Mouse (Mus musculus): ENCODE measurements around the gene Sec1. TPM values are rescaled to one million over a fixed set of nuclear protein-coding genes. Genes with fewer than 3 reads are reported as not detected.

The Sec1 gene
- polyA plus RNA-seq, 1 experiment from 2014 or later, result 2.0 TPM

DNA sequence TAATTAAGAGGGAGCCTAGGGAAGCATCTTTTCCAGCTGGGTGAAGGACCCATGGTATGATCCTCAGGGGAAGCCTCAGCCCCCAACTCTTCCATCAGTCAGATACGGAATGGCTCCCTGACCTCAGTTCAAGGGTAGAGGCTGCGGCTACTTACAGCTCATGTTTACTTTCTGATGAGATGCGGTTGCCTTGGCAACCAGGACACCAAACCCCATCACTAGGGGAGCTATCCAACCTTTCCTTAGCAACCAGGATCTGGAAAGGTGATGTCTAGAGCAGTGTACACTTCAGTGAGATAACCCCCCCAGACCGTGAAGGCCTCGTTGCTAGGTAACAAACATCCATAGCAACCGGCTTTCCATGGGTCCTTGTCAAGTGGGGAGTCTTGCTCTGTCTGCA is 14.8 kb upstream of the Sec1 start:
- Histone ChIP-seq H3K4me2 (replicated peaks) (peak overlapping the region; percentile 99; the same call in 1 of the 2 replicates), H3K4me3 (replicated peaks) (no peak overlapping the region), H3K9me3 (no peaks in the 10 kb centered on the region), H3K4me1 (replicated peaks) (peaks cover 66% of the 10 kb centered on the region), H3K27me3 (replicated peaks) (no peaks in the 10 kb centered on the region), H3K36me3 (peaks cover 25% of the 10 kb centered on the region), H3K9ac (no peak overlapping the region), H3K27ac (0 out of 2 replicates have a peak overlapping the region, but pooled peaks have one; percentile 83)
- 41% methylated on average over 6 of the region's 6 CpGs for WGBS
- ATAC-seq, result no peak

DNA sequence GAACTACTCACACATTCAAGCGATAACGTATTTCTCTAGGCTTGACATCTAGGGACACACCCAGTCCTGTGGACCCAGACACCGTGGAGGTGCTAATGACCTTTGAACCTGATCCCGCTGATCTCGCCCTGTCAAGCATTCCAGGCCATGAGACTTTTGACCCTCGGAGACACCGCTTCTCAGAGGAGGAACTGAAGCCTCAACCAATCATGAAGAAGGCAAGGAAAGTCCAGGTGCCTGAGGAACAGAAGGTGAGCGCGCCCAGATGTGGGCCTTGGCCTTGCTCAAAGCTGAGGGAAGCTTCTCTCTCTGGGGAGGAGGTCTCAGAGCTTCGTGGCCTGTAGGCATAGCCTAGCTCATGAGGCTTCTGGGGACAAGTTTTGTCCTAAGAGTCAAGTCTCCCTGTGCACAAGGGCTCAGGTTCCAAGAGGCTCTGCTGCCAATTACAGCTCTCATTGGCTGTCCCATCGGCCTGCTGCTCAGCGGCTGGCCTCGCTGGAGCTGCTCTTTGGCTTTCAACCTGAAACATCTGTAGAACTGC is 14.1 kb upstream of the Sec1 start:
- Histone ChIP-seq H3K4me1 (replicated peaks) (peaks cover 68% of the 10 kb centered on the region), H3K9me3 (no peaks in the 10 kb centered on the region), H3K4me3 (replicated peaks) (no peak overlapping the region), H3K27ac (peak overlapping the region; percentile 83), H3K36me3 (peaks cover 23% of the 10 kb centered on the region), H3K27me3 (replicated peaks) (no peaks in the 10 kb centered on the region), H3K9ac (no peak overlapping the region), H3K4me2 (replicated peaks) (peak overlapping the region; percentile 99)
- peak; percentile 11 for ATAC-seq
- WGBS, result 28% methylated on average over 13 of the region's 13 CpGs

DNA sequence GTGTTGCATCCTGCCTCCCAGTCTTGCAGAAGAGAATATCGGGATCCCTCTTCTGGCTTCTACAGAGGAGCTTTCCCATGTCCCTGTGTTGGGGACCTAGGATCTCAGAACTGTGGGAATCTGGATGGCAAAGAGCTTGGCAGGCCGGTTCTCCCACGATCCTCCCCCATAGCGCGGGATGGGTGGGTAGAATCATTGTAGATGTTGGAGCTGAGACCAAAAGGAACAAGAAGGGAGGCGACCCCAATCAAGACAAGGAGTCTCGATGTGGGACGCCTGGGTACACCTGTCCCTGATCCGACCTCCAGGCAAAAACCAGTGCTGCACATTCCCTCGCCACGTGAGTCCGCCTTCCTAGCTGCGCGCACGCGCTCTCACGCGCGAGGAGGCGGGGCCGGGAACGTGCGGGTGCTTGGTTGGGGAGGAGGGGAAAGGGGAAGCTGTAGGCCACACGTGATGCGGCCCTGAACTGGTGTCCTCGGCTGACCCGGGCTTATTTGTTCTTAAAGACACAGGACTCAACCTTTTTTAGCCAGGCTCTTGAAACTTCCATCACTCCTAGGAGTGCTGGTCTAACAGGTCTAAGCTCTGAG is 13.3 kb upstream of the Sec1 start:
- Histone ChIP-seq H3K9me3 (no peaks in the 10 kb centered on the region), H3K36me3 (peaks cover 17% of the 10 kb centered on the region), H3K27ac (peak overlapping the region; percentile 83), H3K9ac (peak overlapping the region; percentile 31), H3K4me1 (replicated peaks) (peaks cover 63% of the 10 kb centered on the region), H3K27me3 (replicated peaks) (no peaks in the 10 kb centered on the region), H3K4me3 (replicated peaks) (peak overlapping the region; percentile 67), H3K4me2 (replicated peaks) (peak overlapping the region; percentile 99)
- ATAC-seq, result peak; percentile 12
- WGBS, result under 1% methylated on average over 27 of the region's 27 CpGs

DNA sequence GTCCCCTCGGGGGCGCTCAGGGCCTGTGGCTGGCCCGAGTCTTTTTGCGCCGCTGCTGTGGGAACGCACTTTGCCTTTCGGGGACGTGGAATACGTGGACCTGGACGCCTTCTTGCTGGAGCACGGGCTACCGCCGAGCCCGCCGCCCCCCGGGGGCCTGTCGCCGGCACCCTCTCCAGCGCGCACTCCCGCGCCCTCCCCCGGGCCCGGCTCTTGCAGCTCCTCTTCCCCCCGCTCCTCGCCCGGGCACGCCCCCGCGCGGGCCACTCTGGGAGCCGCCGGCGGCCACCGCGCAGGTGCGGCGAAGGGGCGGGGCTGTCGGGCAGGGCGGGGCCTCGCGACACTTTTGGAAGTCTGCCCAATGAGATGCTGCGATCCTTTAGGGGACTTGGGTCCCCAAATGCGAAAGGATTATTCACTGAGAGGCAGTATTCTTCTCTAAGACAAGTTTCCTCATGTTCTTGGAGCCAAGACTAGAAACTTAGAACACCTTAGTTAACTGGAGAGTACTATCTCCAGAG is 12.6 kb upstream of the Sec1 start:
- Histone ChIP-seq H3K36me3 (peaks cover 13% of the 10 kb centered on the region), H3K4me3 (replicated peaks) (peak overlapping the region; percentile 67), H3K27ac (peak overlapping the region; percentile 83), H3K9ac (peak overlapping the region; percentile 78), H3K27me3 (replicated peaks) (no peaks in the 10 kb centered on the region), H3K4me1 (replicated peaks) (peaks cover 59% of the 10 kb centered on the region), H3K4me2 (replicated peaks) (peak overlapping the region; percentile 99), H3K9me3 (no peaks in the 10 kb centered on the region)
- peak; percentile 12 for ATAC-seq
- WGBS, result under 1% methylated on average over 45 of the region's 45 CpGs

DNA sequence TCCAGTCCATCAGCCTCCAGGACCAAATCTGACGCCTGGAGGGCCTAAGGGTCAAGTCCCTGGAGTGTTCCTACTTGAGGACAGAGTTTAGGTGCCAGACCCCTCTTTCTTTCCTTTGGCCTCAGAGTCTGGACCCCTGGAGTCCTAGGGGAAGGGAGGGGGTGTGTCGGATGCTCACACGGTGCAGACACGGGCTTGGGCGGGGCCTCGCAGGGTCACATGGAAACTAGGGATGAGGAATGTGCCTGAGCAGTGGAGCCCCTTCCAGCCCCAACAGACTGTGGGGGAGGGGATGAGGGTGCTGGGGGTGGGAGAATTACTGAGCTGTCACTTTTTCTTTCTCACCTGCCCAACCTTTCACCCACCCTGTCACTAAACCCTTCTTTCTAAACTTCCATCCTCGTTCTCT is 11.7 kb upstream of the Sec1 start:
- 0 out of 2 replicates have a peak, but pooled peaks cover 4% of the 10 kb centered on the region for H3K36me3 ChIP-seq

DNA sequence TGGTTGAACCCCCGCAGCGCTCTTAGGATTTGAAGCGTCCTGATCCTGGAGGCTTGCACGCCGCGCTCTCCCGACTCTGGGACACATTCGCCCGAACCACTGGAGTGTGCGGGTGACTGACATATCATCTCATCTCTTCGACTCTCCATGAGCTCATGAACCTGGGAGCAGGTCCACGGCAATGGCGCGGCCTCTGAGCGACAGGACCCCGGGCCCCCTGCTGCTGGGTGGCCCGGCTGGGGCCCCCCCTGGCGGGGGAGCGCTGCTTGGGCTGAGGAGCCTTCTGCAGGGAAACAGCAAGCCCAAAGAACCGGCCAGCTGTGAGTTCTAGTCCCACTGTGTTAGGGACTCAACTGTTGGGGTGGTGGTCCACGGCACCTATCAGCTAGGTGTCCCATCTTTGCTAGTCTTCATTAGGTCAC is 11.3 kb upstream of the Sec1 start:
- peak overlapping the region; percentile 78 for H3K9ac ChIP-seq
- peaks cover 3% of the 10 kb centered on the region for H3K27me3 ChIP-seq (replicated peaks)
- WGBS, result under 1% methylated on average over 21 of the region's 21 CpGs
- peak overlapping the region; percentile 99 for H3K4me2 ChIP-seq (replicated peaks)
- peaks cover 55% of the 10 kb centered on the region for H3K4me1 ChIP-seq (replicated peaks)
- H3K4me3 ChIP-seq (replicated peaks), result peak overlapping the region; percentile 67
- H3K9me3 ChIP-seq, result no peaks in the 10 kb centered on the region
- H3K36me3 ChIP-seq, result no peaks in the 10 kb centered on the region
- H3K27ac ChIP-seq, result peak overlapping the region; percentile 83
- no peak for ATAC-seq

More for the DNA sequence above, 11.7 kb upstream of the Sec1 start:
- Histone ChIP-seq H3K27me3 (replicated peaks) (no peaks in the 10 kb centered on the region), H3K4me2 (replicated peaks) (peak overlapping the region; percentile 99), H3K4me1 (replicated peaks) (peaks cover 57% of the 10 kb centered on the region), H3K27ac (0 out of 2 replicates have a peak overlapping the region, but pooled peaks have one; percentile 83), H3K9me3 (no peaks in the 10 kb centered on the region), H3K9ac (peak overlapping the region; percentile 78), H3K4me3 (replicated peaks) (peak overlapping the region; percentile 67)
- WGBS, result 0% methylated on average over 7 of the region's 7 CpGs
- 0 out of 2 replicates have a peak, but pooled peaks have one; percentile 11 for ATAC-seq

DNA sequence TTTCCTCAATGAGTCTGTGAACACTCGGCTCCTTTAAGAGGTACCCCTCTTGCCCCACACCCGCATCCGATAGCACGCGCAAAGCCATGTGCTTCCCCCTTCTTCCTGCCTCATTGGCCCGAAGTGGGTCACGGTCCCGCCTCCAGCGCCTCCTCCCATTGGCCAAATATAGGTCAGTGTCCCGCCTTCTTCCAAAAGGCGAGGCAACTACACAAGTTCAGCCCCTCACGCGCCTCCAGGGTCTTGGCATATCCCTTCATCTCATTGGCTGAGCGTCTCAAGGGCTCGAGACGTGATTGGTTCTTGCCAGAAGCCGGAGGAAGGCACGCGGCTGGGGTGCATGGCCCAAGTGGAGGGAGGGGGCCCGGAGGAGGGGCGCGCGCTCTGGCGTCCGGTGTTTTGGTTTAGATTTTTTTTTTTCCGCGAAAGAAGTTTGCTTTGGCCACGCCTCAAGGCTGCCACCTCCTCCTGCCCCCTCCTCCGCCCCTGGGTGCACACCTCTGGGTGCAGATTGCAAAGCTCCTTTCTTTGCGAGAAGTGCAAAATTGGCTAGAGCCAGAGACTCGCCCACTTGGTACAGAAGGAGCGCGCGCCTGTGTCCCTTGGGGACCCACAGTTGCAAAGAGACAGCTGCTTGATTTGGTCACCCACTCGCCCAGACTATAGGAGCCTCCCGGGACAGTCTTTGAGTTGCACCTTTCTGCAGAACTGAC is 10.7 kb upstream of the Sec1 start, which contains the start of gene Dbp:
Gene Dbp (plus strand): TSS at position 359 of the 713 bp plus-strand sequence.
- Histone ChIP-seq H3K4me3 (replicated peaks) (peak within 1 kb of the TSS; percentile 67), H3K4me2 (replicated peaks) (peak within 1 kb of the TSS; percentile 99), H3K4me1 (replicated peaks) (peaks cover 57% of the 10 kb centered on the region), H3K27ac (peak within 1 kb of the TSS; percentile 83), H3K36me3 (no peaks in the 10 kb centered on the region), H3K27me3 (replicated peaks) (peaks cover 8% of the 10 kb centered on the region), H3K9ac (peak within 1 kb of the TSS; percentile 78), H3K9me3 (no peaks in the 10 kb centered on the region)
- WGBS, result under 1% methylated on average over 36 of the region's 36 CpGs
- ATAC-seq, result peak; percentile 84

DNA sequence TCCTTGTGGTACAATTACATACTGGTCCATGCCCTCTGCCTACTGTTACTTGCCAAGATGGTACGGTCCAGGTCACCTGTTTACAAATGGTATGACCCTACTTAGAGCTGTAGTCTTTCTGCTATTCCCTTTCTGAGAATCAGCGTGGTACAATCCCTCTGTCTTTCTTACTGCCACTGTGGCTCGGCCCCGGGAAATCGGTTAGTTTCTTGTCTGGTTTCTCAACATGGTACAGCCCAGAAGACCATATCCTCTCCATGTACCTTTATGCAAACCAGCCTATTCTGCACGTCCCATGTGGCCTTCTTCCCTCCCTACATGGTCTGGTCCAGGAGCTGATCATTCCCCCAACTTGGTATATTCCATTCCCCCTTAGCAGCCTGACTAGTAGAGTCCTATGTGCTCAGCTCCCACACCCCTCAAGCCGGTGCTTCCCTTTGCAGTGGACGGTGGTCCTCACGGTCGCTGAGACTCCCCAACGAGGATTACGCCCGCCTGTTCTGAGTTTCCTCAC is 9.9 kb upstream of the Sec1 start:
- peak; percentile 57 for ATAC-seq
- WGBS, result under 1% methylated on average over 13 of the region's 13 CpGs
- H3K4me2 ChIP-seq (replicated peaks), result peak overlapping the region; percentile 99
- peak overlapping the region; percentile 27; the same call in 1 of the 2 replicates for H3K9ac ChIP-seq
- H3K36me3 ChIP-seq, result no peaks in the 10 kb centered on the region
- peak overlapping the region; percentile 67 for H3K4me3 ChIP-seq (replicated peaks)
- peak overlapping the region; percentile 80 for H3K27ac ChIP-seq
- no peaks in the 10 kb centered on the region for H3K9me3 ChIP-seq
- peaks cover 55% of the 10 kb centered on the region for H3K4me1 ChIP-seq (replicated peaks)
- peaks cover 16% of the 10 kb centered on the region for H3K27me3 ChIP-seq (replicated peaks)

DNA sequence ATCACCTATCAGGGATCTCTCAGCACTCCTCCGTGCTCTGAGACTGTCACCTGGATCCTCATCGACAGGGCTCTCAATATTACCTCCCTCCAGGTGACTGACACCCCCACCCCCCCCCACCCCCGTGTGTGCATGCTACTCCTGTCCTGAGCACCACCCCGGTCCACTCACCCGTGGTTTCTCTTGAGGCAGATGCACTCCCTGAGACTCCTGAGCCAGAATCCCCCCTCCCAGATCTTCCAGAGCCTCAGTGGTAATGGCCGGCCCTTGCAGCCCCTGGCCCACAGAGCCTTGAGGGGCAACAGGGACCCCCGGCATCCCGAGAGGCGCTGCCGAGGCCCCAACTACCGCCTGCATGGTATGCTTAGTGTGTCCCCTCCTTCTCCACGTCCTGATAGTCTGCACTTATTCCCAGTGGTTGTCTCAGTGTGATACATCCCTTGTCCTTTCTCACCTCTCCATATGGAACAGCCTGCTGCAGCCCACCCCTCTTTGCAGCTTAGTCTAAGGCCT is 9.4 kb upstream of the Sec1 start:
- peak overlapping the region; percentile 14; the same call in 1 of the 2 replicates for H3K4me3 ChIP-seq (replicated peaks)
- no peaks in the 10 kb centered on the region for H3K9me3 ChIP-seq
- H3K4me1 ChIP-seq (replicated peaks), result peaks cover 52% of the 10 kb centered on the region
- peaks cover 21% of the 10 kb centered on the region for H3K27me3 ChIP-seq (replicated peaks)
- H3K4me2 ChIP-seq (replicated peaks), result peak overlapping the region; percentile 99
- no peaks in the 10 kb centered on the region for H3K36me3 ChIP-seq
- 44% methylated on average over 12 of the region's 12 CpGs for WGBS
- no peak for ATAC-seq
- H3K9ac ChIP-seq, result peak overlapping the region; percentile 27; the same call in 1 of the 2 replicates
- peak overlapping the region; percentile 80 for H3K27ac ChIP-seq

DNA sequence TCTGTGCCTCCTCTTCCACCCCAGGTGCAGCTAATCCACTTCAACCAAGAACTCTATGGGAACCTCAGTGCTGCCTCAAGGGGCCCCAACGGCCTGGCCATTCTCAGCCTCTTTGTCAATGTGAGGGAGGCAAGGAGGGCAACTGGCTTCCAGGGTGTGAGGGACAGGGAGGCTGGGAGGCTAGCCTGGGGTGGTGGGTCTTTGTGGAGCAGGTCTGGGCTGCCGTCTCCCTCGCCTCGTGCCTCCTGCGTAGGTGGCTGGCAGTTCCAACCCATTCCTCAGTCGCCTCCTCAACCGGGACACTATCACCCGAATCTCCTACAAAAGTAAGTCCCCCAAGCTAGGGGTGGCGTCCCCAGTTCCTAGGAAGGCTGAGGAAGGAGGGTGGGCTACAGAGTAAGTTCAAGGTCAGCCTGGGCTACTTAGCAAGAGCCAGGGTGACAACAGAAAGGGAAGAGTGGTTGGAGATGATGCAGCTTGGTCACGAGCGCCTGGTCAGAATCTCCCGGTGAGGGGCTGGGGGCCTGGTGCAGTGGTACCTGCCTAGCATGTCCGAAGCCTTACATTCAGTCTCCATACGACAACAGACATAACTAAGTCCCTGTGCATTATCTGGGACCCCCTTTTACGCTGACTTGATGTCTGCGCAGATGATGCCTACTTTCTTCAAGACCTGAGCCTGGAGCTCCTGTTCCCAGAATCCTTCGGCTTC is 8.8 kb upstream of the Sec1 start:
- WGBS, result 91% methylated on average over 17 of the region's 17 CpGs
- H3K27ac ChIP-seq, result no peak overlapping the region
- peak overlapping the region; percentile 99; the same call in 1 of the 2 replicates for H3K4me2 ChIP-seq (replicated peaks)
- peaks cover 46% of the 10 kb centered on the region for H3K4me1 ChIP-seq (replicated peaks)
- H3K9me3 ChIP-seq, result no peaks in the 10 kb centered on the region
- no peaks in the 10 kb centered on the region for H3K36me3 ChIP-seq
- H3K27me3 ChIP-seq (replicated peaks), result peaks cover 24% of the 10 kb centered on the region
- no peak overlapping the region for H3K4me3 ChIP-seq (replicated peaks)
- no peak overlapping the region for H3K9ac ChIP-seq
- ATAC-seq, result no peak

DNA sequence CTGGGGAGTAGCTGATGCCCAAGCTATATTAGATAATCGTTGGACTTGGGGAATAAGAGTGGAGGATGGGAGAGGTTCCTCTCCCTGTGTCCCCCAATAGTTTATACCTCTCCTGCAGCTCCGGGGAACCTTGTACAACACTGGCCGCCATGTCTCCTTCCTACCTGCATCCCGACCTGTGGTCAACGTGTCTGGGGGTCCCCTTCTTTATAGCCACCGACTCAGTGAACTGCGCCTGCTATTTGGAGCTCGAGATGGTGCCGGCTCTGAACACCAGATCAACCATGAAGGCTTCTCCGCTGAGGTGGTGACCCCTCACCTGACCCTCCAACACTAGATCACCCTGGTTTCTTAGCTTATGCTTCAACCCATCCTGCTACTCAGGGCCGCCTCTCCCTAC is 8.1 kb upstream of the Sec1 start:
- ATAC-seq, result no peak
- Histone ChIP-seq H3K4me2 (replicated peaks) (no peak overlapping the region), H3K4me1 (replicated peaks) (peaks cover 40% of the 10 kb centered on the region), H3K27me3 (replicated peaks) (peaks cover 24% of the 10 kb centered on the region), H3K27ac (no peak overlapping the region), H3K4me3 (replicated peaks) (no peak overlapping the region), H3K36me3 (no peaks in the 10 kb centered on the region), H3K9me3 (no peaks in the 10 kb centered on the region), H3K9ac (no peak overlapping the region)
- WGBS, result 93% methylated on average over 11 of the region's 11 CpGs

Measured in intestine, embryonic 15.5 days (tissue).